Mouse (Mus musculus) spleen, adult 2 months (tissue): ENCODE results near the gene Pdcd11.

Experiments used
- CTCF ChIP-seq: fragments of 200-500 bp; IDR thresholded peaks from 2 replicates; pipeline ENCODE4 v1.5.1; 2011; ENCODE audit warnings: mild to moderate bottlenecking, inconsistent platforms; ENCODE audit not compliant: insufficient read depth, insufficient read length, insufficient replicate concordance; ENCODE audit errors: extremely low read depth
- POLR2A ChIP-seq: fragments of 200-500 bp; IDR thresholded peaks from 2 replicates; pipeline ENCODE4 v1.6.1; 2011; ENCODE audit warnings: low read depth, low read length, inconsistent platforms

DNA sequence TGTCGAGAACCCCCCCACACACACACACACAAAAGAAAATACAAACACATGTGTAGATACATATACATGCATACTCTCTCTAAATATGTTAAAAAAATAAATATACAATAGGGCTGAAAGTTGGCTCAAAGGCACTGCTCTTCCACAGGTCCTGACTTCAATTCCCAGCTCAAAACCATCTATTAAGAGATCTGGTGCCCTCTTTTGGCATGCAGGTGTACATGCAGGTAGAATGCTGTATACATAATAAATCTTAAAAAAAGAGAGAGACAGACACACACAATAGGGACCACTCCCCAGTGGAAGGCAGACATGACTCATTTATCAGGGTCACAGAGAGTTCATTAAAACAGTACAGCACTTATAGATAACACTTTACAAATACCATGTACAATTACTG is 44.2 kb upstream of the Pdcd11 start:
- no peak for TF ChIP-seq CTCF
- TF ChIP-seq POLR2A = no peak
